Mouse (Mus musculus) liver, adult 2 months (tissue): ENCODE data around the gene Gpc3.
A peak's percentile ranks its signal among the peaks of the same experiment; 100 is the strongest.

Experiments
- CTCF ChIP-seq: fragments of 200-500 bp; IDR thresholded peaks from 2 replicates; pipeline ENCODE4 v1.5.1; 2011; ENCODE audit warnings: low read depth, low read length, control low read depth
- POLR2A ChIP-seq: fragments of 200-500 bp; IDR thresholded peaks from 2 replicates; pipeline ENCODE4 v1.6.1; 2011; ENCODE audit warnings: low read length, control low read depth; ENCODE audit not compliant: insufficient read depth; ENCODE audit errors: extremely low read depth

GRCm38 (mm10) chrX:52651975-52652374 is 38.2 kb upstream of the Gpc3 start:
- TF ChIP-seq POLR2A (no peak), CTCF (peak; percentile 54)
